Mouse (Mus musculus): ENCODE measurements around the gene Cd44. TPM values are rescaled to one million over a fixed set of nuclear protein-coding genes. Genes with fewer than 3 reads are reported as not detected.

The Cd44 gene
- polyA plus RNA-seq, 1 experiment from 2014 or later = 5.3 TPM

GRCm38 (mm10) chr2:102864695-102865353 is 36.6 kb downstream of the Cd44 start:
- Histone ChIP-seq H3K27ac (ENCODE audit: low read length) (no peak overlapping the region), H3K9me3 (ENCODE audit: low read length) (no peaks in the 10 kb centered on the region), H3K27me3 (ENCODE audit: insufficient read depth, low read length) (no peaks in the 10 kb centered on the region), H3K9ac (replicated peaks; ENCODE audit: low read length) (no peak overlapping the region), H3K4me3 (ENCODE audit: low read length) (no peak overlapping the region), H3K36me3 (ENCODE audit: insufficient read depth, low read length) (no peaks in the 10 kb centered on the region), H3K4me1 (ENCODE audit: insufficient read depth, low read length) (0 out of 2 replicates have a peak, but pooled peaks cover 5% of the 10 kb centered on the region), H3K4me2 (replicated peaks; ENCODE audit: low read depth, low read length) (no peak overlapping the region)
- ATAC-seq (ENCODE audit: low FRiP score, low TSS enrichment) = no peak
- 67% methylated on average over 6 of the region's 6 CpGs for whole genome bisulfite sequencing

- WGBS = 91% methylated on average over 4 of the region's 4 CpGs
- Histone ChIP-seq H3K36me3 (ENCODE audit: insufficient read depth, low read length) (no peaks in the 10 kb centered on the region), H3K27me3 (ENCODE audit: insufficient read depth, low read length) (no peaks in the 10 kb centered on the region), H3K4me3 (ENCODE audit: low read length) (no peak overlapping the region), H3K4me1 (ENCODE audit: insufficient read depth, low read length) (0 out of 2 replicates have a peak, but pooled peaks cover 5% of the 10 kb centered on the region), H3K9me3 (ENCODE audit: low read length) (no peaks in the 10 kb centered on the region), H3K4me2 (replicated peaks; ENCODE audit: low read depth, low read length) (no peak overlapping the region), H3K9ac (replicated peaks; ENCODE audit: low read length) (no peak overlapping the region), H3K27ac (ENCODE audit: low read length) (no peak overlapping the region)
- no peak for ATAC-seq (ENCODE audit: low FRiP score, low TSS enrichment)
These were observed 37.4 kb downstream of the Cd44 start for GRCm38 (mm10) chr2:102864036-102864435.

GRCm38 (mm10) chr2:102863583-102863982 is 37.9 kb downstream of the Cd44 start:
- WGBS = 91% methylated on average over 2 of the region's 2 CpGs
- no peaks in the 10 kb centered on the region for H3K36me3 ChIP-seq (ENCODE audit: insufficient read depth, low read length)
- no peak overlapping the region for H3K27ac ChIP-seq (ENCODE audit: low read length)
- no peaks in the 10 kb centered on the region for H3K27me3 ChIP-seq (ENCODE audit: insufficient read depth, low read length)
- H3K4me1 ChIP-seq (ENCODE audit: insufficient read depth, low read length) = 0 out of 2 replicates have a peak, but pooled peaks cover 5% of the 10 kb centered on the region
- H3K9ac ChIP-seq (replicated peaks; ENCODE audit: low read length) = no peak overlapping the region
- no peak for ATAC-seq (ENCODE audit: low FRiP score, low TSS enrichment)
- H3K4me3 ChIP-seq (ENCODE audit: low read length) = no peak overlapping the region
- no peak overlapping the region for H3K4me2 ChIP-seq (replicated peaks; ENCODE audit: low read depth, low read length)
- H3K9me3 ChIP-seq (ENCODE audit: low read length) = no peaks in the 10 kb centered on the region

- Histone ChIP-seq H3K27ac (ENCODE audit: low read length) (no peak overlapping the region), H3K4me2 (replicated peaks; ENCODE audit: low read depth, low read length) (no peak overlapping the region), H3K27me3 (ENCODE audit: insufficient read depth, low read length) (no peaks in the 10 kb centered on the region), H3K9me3 (ENCODE audit: low read length) (no peaks in the 10 kb centered on the region), H3K36me3 (ENCODE audit: insufficient read depth, low read length) (no peaks in the 10 kb centered on the region), H3K9ac (replicated peaks; ENCODE audit: low read length) (no peak overlapping the region), H3K4me1 (ENCODE audit: insufficient read depth, low read length) (0 out of 2 replicates have a peak, but pooled peaks cover 4% of the 10 kb centered on the region), H3K4me3 (ENCODE audit: low read length) (no peak overlapping the region)
- 68% methylated on average over 7 of the region's 7 CpGs for WGBS
- ATAC-seq (ENCODE audit: low FRiP score, low TSS enrichment) = no peak
These were observed 38.8 kb downstream of the Cd44 start for GRCm38 (mm10) chr2:102862706-102863105.

- H3K4me2 ChIP-seq (replicated peaks; ENCODE audit: low read depth, low read length) = no peak overlapping the region
- no peak for ATAC-seq (ENCODE audit: low FRiP score, low TSS enrichment)
- H3K4me1 ChIP-seq (ENCODE audit: insufficient read depth, low read length) = no peaks in the 10 kb centered on the region
- no peaks in the 10 kb centered on the region for H3K36me3 ChIP-seq (ENCODE audit: insufficient read depth, low read length)
- no peaks in the 10 kb centered on the region for H3K27me3 ChIP-seq (ENCODE audit: insufficient read depth, low read length)
- WGBS = 89% methylated on average over 6 of the region's 6 CpGs
- no peaks in the 10 kb centered on the region for H3K9me3 ChIP-seq (ENCODE audit: low read length)
- no peak overlapping the region for H3K4me3 ChIP-seq (ENCODE audit: low read length)
- no peak overlapping the region for H3K27ac ChIP-seq (ENCODE audit: low read length)
- no peak overlapping the region for H3K9ac ChIP-seq (replicated peaks; ENCODE audit: low read length)
These were observed 43.2 kb downstream of the Cd44 start for GRCm38 (mm10) chr2:102858271-102858670.

- no peak overlapping the region for H3K27ac ChIP-seq (ENCODE audit: low read length)
- no peak overlapping the region for H3K4me2 ChIP-seq (replicated peaks; ENCODE audit: low read depth, low read length)
- 93% methylated on average over 3 of the region's 3 CpGs for WGBS
- H3K27me3 ChIP-seq (ENCODE audit: insufficient read depth, low read length) = no peaks in the 10 kb centered on the region
- no peak overlapping the region for H3K9ac ChIP-seq (replicated peaks; ENCODE audit: low read length)
- no peaks in the 10 kb centered on the region for H3K4me1 ChIP-seq (ENCODE audit: insufficient read depth, low read length)
- H3K4me3 ChIP-seq (ENCODE audit: low read length) = no peak overlapping the region
- no peak for ATAC-seq (ENCODE audit: low FRiP score, low TSS enrichment)
- no peaks in the 10 kb centered on the region for H3K36me3 ChIP-seq (ENCODE audit: insufficient read depth, low read length)
- no peaks in the 10 kb centered on the region for H3K9me3 ChIP-seq (ENCODE audit: low read length)
These were observed 48.2 kb downstream of the Cd44 start for GRCm38 (mm10) chr2:102853297-102853696.

- H3K27ac ChIP-seq (ENCODE audit: low read length) = no peak overlapping the region
- no peaks in the 10 kb centered on the region for H3K27me3 ChIP-seq (ENCODE audit: insufficient read depth, low read length)
- WGBS = 50% methylated on average over 4 of the region's 4 CpGs
- H3K9ac ChIP-seq (replicated peaks; ENCODE audit: low read length) = no peak overlapping the region
- H3K4me3 ChIP-seq (ENCODE audit: low read length) = no peak overlapping the region
- no peak overlapping the region for H3K4me2 ChIP-seq (replicated peaks; ENCODE audit: low read depth, low read length)
- ATAC-seq (ENCODE audit: low FRiP score, low TSS enrichment) = no peak
- no peaks in the 10 kb centered on the region for H3K9me3 ChIP-seq (ENCODE audit: low read length)
- no peaks in the 10 kb centered on the region for H3K4me1 ChIP-seq (ENCODE audit: insufficient read depth, low read length)
- no peaks in the 10 kb centered on the region for H3K36me3 ChIP-seq (ENCODE audit: insufficient read depth, low read length)
These were observed 49.5 kb downstream of the Cd44 start for GRCm38 (mm10) chr2:102851936-102852477.

- Histone ChIP-seq H3K27me3 (ENCODE audit: insufficient read depth, low read length) (no peaks in the 10 kb centered on the region), H3K36me3 (ENCODE audit: insufficient read depth, low read length) (no peaks in the 10 kb centered on the region), H3K9me3 (ENCODE audit: low read length) (no peaks in the 10 kb centered on the region), H3K4me1 (ENCODE audit: insufficient read depth, low read length) (no peaks in the 10 kb centered on the region), H3K4me3 (ENCODE audit: low read length) (no peak overlapping the region), H3K9ac (replicated peaks; ENCODE audit: low read length) (no peak overlapping the region), H3K4me2 (replicated peaks; ENCODE audit: low read depth, low read length) (no peak overlapping the region), H3K27ac (ENCODE audit: low read length) (no peak overlapping the region)
- ATAC-seq (ENCODE audit: low FRiP score, low TSS enrichment) = no peak
These were observed 51.4 kb downstream of the Cd44 start for GRCm38 (mm10) chr2:102850026-102850425.

GRCm38 (mm10) chr2:102848811-102849433 is 52.5 kb downstream of the Cd44 start:
- Histone ChIP-seq H3K4me3 (ENCODE audit: low read length) (no peak overlapping the region), H3K36me3 (ENCODE audit: insufficient read depth, low read length) (no peaks in the 10 kb centered on the region), H3K27ac (ENCODE audit: low read length) (no peak overlapping the region), H3K9me3 (ENCODE audit: low read length) (no peaks in the 10 kb centered on the region), H3K4me1 (ENCODE audit: insufficient read depth, low read length) (no peaks in the 10 kb centered on the region), H3K9ac (replicated peaks; ENCODE audit: low read length) (no peak overlapping the region), H3K4me2 (replicated peaks; ENCODE audit: low read depth, low read length) (no peak overlapping the region), H3K27me3 (ENCODE audit: insufficient read depth, low read length) (no peaks in the 10 kb centered on the region)
- 83% methylated on average over 5 of the region's 5 CpGs for WGBS
- no peak for ATAC-seq (ENCODE audit: low FRiP score, low TSS enrichment)

GRCm38 (mm10) chr2:102841231-102841630 is 60.2 kb downstream of the Cd44 start:
- no peaks in the 10 kb centered on the region for H3K4me1 ChIP-seq (ENCODE audit: insufficient read depth, low read length)
- ATAC-seq (ENCODE audit: low FRiP score, low TSS enrichment) = no peak
- no peaks in the 10 kb centered on the region for H3K9me3 ChIP-seq (ENCODE audit: low read length)
- no peak overlapping the region for H3K9ac ChIP-seq (replicated peaks; ENCODE audit: low read length)
- H3K36me3 ChIP-seq (ENCODE audit: insufficient read depth, low read length) = no peaks in the 10 kb centered on the region
- no peak overlapping the region for H3K4me3 ChIP-seq (ENCODE audit: low read length)
- no peaks in the 10 kb centered on the region for H3K27me3 ChIP-seq (ENCODE audit: insufficient read depth, low read length)
- no peak overlapping the region for H3K27ac ChIP-seq (ENCODE audit: low read length)
- no peak overlapping the region for H3K4me2 ChIP-seq (replicated peaks; ENCODE audit: low read depth, low read length)

All from kidney, embryonic 16.5 days (tissue).